Mouse (Mus musculus) stomach, postnatal 0 days (tissue): ENCODE results near the gene Cdk4. TPM values are rescaled to one million over a fixed set of nuclear protein-coding genes. Genes with fewer than 3 reads are reported as not detected.
"Not testable (repeated sequence)": the region's sequence is repeated elsewhere in the genome, so short reads cannot be mapped to it uniquely, and the experiment has no call there.

ENCODE experiments used
- ATAC-seq: fragments of 200-750 bp; cut with Nextera tagmentation; 2 replicates; pipeline ENCODE4 v1.8.0; 2017; ENCODE audit not compliant: low FRiP score, low TSS enrichment
- DNase-seq: peaks from one replicate; pipeline ENCODE4 v3.0.0-alpha.2; 2016; ENCODE audit warnings: low spot score
- H3K27ac ChIP-seq: fragments of 300-500 bp; sonication (generic); replicated peaks from 2 replicates; pipeline ENCODE4 v1.5.1; 2014; ENCODE audit warnings: mild to moderate bottlenecking, control low read depth
- H3K27me3 ChIP-seq: fragments of 300-500 bp; sonication (generic); 2 replicates; pipeline ENCODE4 v1.6.1; 2014; ENCODE audit warnings: low read length; ENCODE audit not compliant: control insufficient read depth, insufficient read depth
- H3K36me3 ChIP-seq: fragments of 300-500 bp; sonication (generic); 2 replicates; pipeline ENCODE4 v1.6.1; 2014; ENCODE audit warnings: low read length, mixed read lengths; ENCODE audit not compliant: control insufficient read depth, insufficient read depth
- H3K4me1 ChIP-seq: fragments of 300-500 bp; sonication (generic); replicated peaks from 2 replicates; pipeline ENCODE4 v1.6.1; 2014; ENCODE audit warnings: antibody characterized with exemption; ENCODE audit not compliant: control insufficient read depth, insufficient read depth
- H3K4me2 ChIP-seq: fragments of 300-500 bp; sonication (generic); replicated peaks from 2 replicates; pipeline ENCODE4 v1.6.1; 2014; ENCODE audit warnings: low read depth, mild to moderate bottlenecking, control low read depth, moderate library complexity
- H3K4me3 ChIP-seq: fragments of 300-500 bp; sonication (generic); 2 replicates; pipeline ENCODE4 v1.5.1; 2014; ENCODE audit warnings: low read depth, low read length, control low read depth
- H3K9ac ChIP-seq: fragments of 300-500 bp; sonication (generic); 2 replicates; pipeline ENCODE4 v1.6.1; 2014; ENCODE audit warnings: mild to moderate bottlenecking, low read length, control low read depth, mixed read lengths
- H3K9me3 ChIP-seq: fragments of 300-500 bp; sonication (generic); 2 replicates; pipeline ENCODE4 v1.6.1; 2016; ENCODE audit warnings: low read length; ENCODE audit not compliant: control insufficient read depth
- CTCF ChIP-seq: IDR thresholded peaks from 2 replicates; pipeline ENCODE4 v1.5.1; 2016; ENCODE audit warnings: antibody characterized with exemption, low read depth, mild to moderate bottlenecking, moderate library complexity
- EP300 ChIP-seq: optimal IDR thresholded peaks from 2 replicates; pipeline ENCODE3; 2016; ENCODE audit warnings: antibody characterized with exemption
- WGBS: fragments of 180-500 bp; shearing (Covaris S2); extraction: QIAGEN DNeasy Blood & Tissue Kit; methylation state at CpG from one replicate; pipeline ENCODE4 v1.1.7; 2014; 5-methylcytosine and 5-hydroxymethylcytosine counted together
- polyA plus RNA-seq: library from polyadenylated mRNA; unstranded; fragments of >200 nt; fragmentation: Nextera tagmentation; extraction: Ambion mirVana; gene quantifications from 2 replicates; pipeline ENCODE4 v1.2.1, GENCODE M21; 2015

Gene Cdk4
- polyA plus RNA-seq, 1 experiment from 2014 or later, result 469 TPM

- Histone ChIP-seq H3K4me1 (0 out of 2 replicates have a peak, but pooled peaks cover 2% of the 10 kb centered on the region), H3K9ac (peak overlapping the region; percentile 78), H3K4me2 (peak overlapping the region; percentile 84), H3K27me3 (no peaks in the 10 kb centered on the region), H3K27ac (peak overlapping the region; percentile 88), H3K36me3 (peaks cover 13% of the 10 kb centered on the region), H3K9me3 (no peaks in the 10 kb centered on the region), H3K4me3 (peak overlapping the region; percentile 62)
- TF ChIP-seq CTCF (no peak), EP300 (no peak)
- DNase-seq (no peak), ATAC-seq (peak; percentile 25)
- 7% methylated on average over 30 of the region's 30 CpGs for WGBS
These were observed 6.2 kb downstream of the Cdk4 start for GRCm38 (mm10) chr10:127069281-127070189.

- TF ChIP-seq CTCF (no peak), EP300 (no peak)
- DNase-seq (peak; percentile 89), ATAC-seq (peak; percentile 89)
- H3K4me1 ChIP-seq, result 0 out of 2 replicates have a peak, but pooled peaks cover 2% of the 10 kb centered on the region
- H3K9ac ChIP-seq, result peak within 1 kb of the TSS; percentile 78
- peak within 1 kb of the TSS; percentile 88 for H3K27ac ChIP-seq
- H3K27me3 ChIP-seq, result no peaks in the 10 kb centered on the region
- under 1% methylated on average over 36 of the region's 36 CpGs for WGBS
- H3K36me3 ChIP-seq, result peaks cover 9% of the 10 kb centered on the region
- H3K4me2 ChIP-seq, result peak within 1 kb of the TSS; percentile 84
- H3K9me3 ChIP-seq, result no peaks in the 10 kb centered on the region
- peak within 1 kb of the TSS; percentile 62 for H3K4me3 ChIP-seq
These were observed 7.1 kb downstream of the Cdk4 start, which contains the start of gene Tspan31 for GRCm38 (mm10) chr10:127070190-127071121. TSS of gene Tspan31 (minus strand) at chr10:127070264.

GRCm38 (mm10) chr10:127071203-127071602, 7.9 kb downstream of the Cdk4 start:
- H3K4me2 ChIP-seq, result peak overlapping the region; percentile 84
- no peak for ATAC-seq
- H3K4me3 ChIP-seq, result no peak overlapping the region
- peaks cover 9% of the 10 kb centered on the region for H3K36me3 ChIP-seq
- no peak overlapping the region for H3K9ac ChIP-seq
- no peak for TF ChIP-seq EP300
- no peak for TF ChIP-seq CTCF
- no peaks in the 10 kb centered on the region for H3K27me3 ChIP-seq
- WGBS, result 65% methylated on average over 9 of the region's 9 CpGs
- H3K27ac ChIP-seq, result no peak overlapping the region
- no peaks in the 10 kb centered on the region for H3K9me3 ChIP-seq
- 0 out of 2 replicates have a peak, but pooled peaks cover 2% of the 10 kb centered on the region for H3K4me1 ChIP-seq
- no peak for DNase-seq

GRCm38 (mm10) chr10:127072270-127072669, 8.9 kb downstream of the Cdk4 start:
- not testable (repeated sequence) for H3K4me1 ChIP-seq

GRCm38 (mm10) chr10:127072969-127073368, 9.6 kb downstream of the Cdk4 start:
- not testable (repeated sequence) for H3K4me2 ChIP-seq, H3K4me1 ChIP-seq, H3K9ac ChIP-seq, H3K27me3 ChIP-seq, H3K27ac ChIP-seq, H3K9me3 ChIP-seq, ATAC-seq, H3K4me3 ChIP-seq, DNase-seq, H3K36me3 ChIP-seq
- 80% methylated on average over 2 of the region's 2 CpGs for WGBS

More at GRCm38 (mm10) chr10:127072270-127072669, 8.9 kb downstream of the Cdk4 start:
- peak; percentile 43; the same call in 1 of the 2 replicates for TF ChIP-seq CTCF
- ATAC-seq, H3K9me3 ChIP-seq, H3K36me3 ChIP-seq, H3K27ac ChIP-seq, H3K4me2 ChIP-seq, DNase-seq, H3K9ac ChIP-seq, H3K27me3 ChIP-seq, H3K4me3 ChIP-seq: not testable (repeated sequence)
- 74% methylated on average over 4 of the region's 4 CpGs for WGBS
